Mouse (Mus musculus) adrenal gland (tissue): ENCODE data around the gene Abhd17b.
"Not testable (repeated sequence)": the region's sequence is repeated elsewhere in the genome, so short reads cannot be mapped to it uniquely, and the experiment has no call there.

ENCODE experiments used
- intact Hi-C: fragments of 180-260 bp; cut with DNase I; formaldehyde crosslinking; loops from one replicate; pipeline ENCODE4 v1.15.1; 2025
- long read RNA-seq, 2 experiments: library from polyadenylated mRNA; unstranded; transcript quantifications; one replicate each; pipeline ENCODE4 v2.0.0; 2020; ENCODE audit warnings: borderline replicate concordance in 1 of 2; ENCODE audit not compliant: insufficient replicate concordance in 1 of 2

Abhd17b gene
- long read RNA-seq, experiment 1, transcript Abhd17b-201 (4 exons, 2,259 nt): major isoform, 39 of 50 reads
- long read RNA-seq, experiment 1, partial matches to known transcripts: 2 of 50 reads
- long read RNA-seq, experiment 1, other reads (novel, unspliced or antisense): 9 of 50 reads
- long read RNA-seq, experiment 2, transcript Abhd17b-201 (4 exons, 2,259 nt): major isoform, 27 of 36 reads
- long read RNA-seq, experiment 2, partial matches to known transcripts: 1 of 36 reads
- long read RNA-seq, experiment 2, other reads (novel, unspliced or antisense): 7 of 36 reads

- intact Hi-C loops: no loop called here
These were observed at the start of gene Abhd17b for GRCm38 (mm10) chr19:21653172-21653981. Abhd17b (plus strand) TSS chr19:21653185.

GRCm38 (mm10) chr19:21603836-21604235, 49.1 kb upstream of the Abhd17b start:
- intact Hi-C loops: no loop called here

- intact Hi-C loops: no loop called here
These were observed 47.7 kb upstream of the Abhd17b start for GRCm38 (mm10) chr19:21605294-21605693.

- intact Hi-C loops: no loop called here
These were observed 42.7 kb upstream of the Abhd17b start for GRCm38 (mm10) chr19:21610240-21610639.

- intact Hi-C loops: no loop called here
These were observed 41.7 kb upstream of the Abhd17b start for GRCm38 (mm10) chr19:21611297-21611696.

- intact Hi-C loops: no loop called here
These were observed 41.0 kb upstream of the Abhd17b start for GRCm38 (mm10) chr19:21611725-21612575.

GRCm38 (mm10) chr19:21615801-21616200, 37.2 kb upstream of the Abhd17b start:
- intact Hi-C loops: no loop called here

GRCm38 (mm10) chr19:21623410-21624147, 29.4 kb upstream of the Abhd17b start:
- intact Hi-C loops: no loop called here

- intact Hi-C loops: no loop called here
These were observed 28.8 kb upstream of the Abhd17b start for GRCm38 (mm10) chr19:21624148-21624535.

- intact Hi-C loops: no loop called here
These were observed 26.6 kb upstream of the Abhd17b start for GRCm38 (mm10) chr19:21626271-21626988.

GRCm38 (mm10) chr19:21628440-21628839, 24.5 kb upstream of the Abhd17b start:
- intact Hi-C loops: not testable (repeated sequence)

GRCm38 (mm10) chr19:21629030-21629429, 24.0 kb upstream of the Abhd17b start:
- intact Hi-C loops: no loop called here

- intact Hi-C loops: no loop called here
These were observed 23.5 kb upstream of the Abhd17b start for GRCm38 (mm10) chr19:21629501-21629900.

GRCm38 (mm10) chr19:21630656-21631331, 22.2 kb upstream of the Abhd17b start:
- intact Hi-C loops: no loop called here

GRCm38 (mm10) chr19:21635406-21635805, 17.6 kb upstream of the Abhd17b start:
- intact Hi-C loops: no loop called here

- intact Hi-C loops: no loop called here
These were observed 16.1 kb upstream of the Abhd17b start for GRCm38 (mm10) chr19:21636907-21637306.

- intact Hi-C loops: no loop called here
These were observed 15.3 kb upstream of the Abhd17b start for GRCm38 (mm10) chr19:21637672-21638071.

GRCm38 (mm10) chr19:21643935-21644334, 9.1 kb upstream of the Abhd17b start:
- intact Hi-C loops: no loop called here

GRCm38 (mm10) chr19:21645301-21645700, 7.7 kb upstream of the Abhd17b start:
- intact Hi-C loops: loop anchor here (5.0 kb wide), 1 partner anchor 73 kb away; no protein-coding TSS in a partner anchor

GRCm38 (mm10) chr19:21646142-21646541, 6.8 kb upstream of the Abhd17b start:
- intact Hi-C loops: loop anchor here (5.0 kb wide), 1 partner anchor 74 kb away; no protein-coding TSS in a partner anchor
